Mouse (Mus musculus) myocyte (in vitro differentiated cells): ENCODE results near the gene Nectin3. TPM values are rescaled to one million over a fixed set of nuclear protein-coding genes. Genes with fewer than 3 reads are reported as not detected.

ENCODE experiments used
- H3K27me3 ChIP-seq: one replicate; pipeline ENCODE4 v1.6.1; 2011; ENCODE audit not compliant: control insufficient read depth, insufficient read depth, insufficient read length
- H3K36me3 ChIP-seq: one replicate; pipeline ENCODE4 v1.6.1; 2011; ENCODE audit not compliant: control insufficient read depth, insufficient read depth
- H3K4me2 ChIP-seq: one replicate; pipeline ENCODE4 v1.6.1; 2011; ENCODE audit warnings: low read depth, control low read depth
- H3K4me3 ChIP-seq: one replicate; pipeline ENCODE4 v1.5.1; 2011; ENCODE audit warnings: mild to moderate bottlenecking, control low read depth, moderate library complexity
- H3K79me2 ChIP-seq: one replicate; pipeline ENCODE4 v1.6.1; 2011; ENCODE audit not compliant: control insufficient read depth, insufficient read depth
- H3ac ChIP-seq: one replicate; pipeline ENCODE4 v1.6.1; 2011; ENCODE audit not compliant: control insufficient read depth, insufficient read length
- CEBPB ChIP-seq: IDR thresholded peaks from 2 replicates; pipeline ENCODE4 v1.6.1; 2011; ENCODE audit warnings: mild to moderate bottlenecking, moderate library complexity; ENCODE audit not compliant: poor library complexity, insufficient read depth, severe bottlenecking
- E2F4 ChIP-seq: IDR thresholded peaks from one replicate; pipeline ENCODE4 v1.6.1; 2011; ENCODE audit warnings: mild to moderate bottlenecking, control low read depth, moderate library complexity; ENCODE audit not compliant: insufficient read depth
- MAX ChIP-seq: IDR thresholded peaks from one replicate; pipeline ENCODE4 v1.6.1; 2011; ENCODE audit warnings: low read depth, mild to moderate bottlenecking, control low read depth
- MYOD1 ChIP-seq, 3 experiments: IDR thresholded peaks; one replicate each; pipeline ENCODE4 v1.6.1; 2011; ENCODE audit warnings: control low read depth in 2 of 3, low read depth in 2 of 3, mild to moderate bottlenecking in 2 of 3, moderate library complexity in 1 of 3; ENCODE audit not compliant: insufficient read length in 2 of 3, control insufficient read depth in 1 of 3
- MYOG ChIP-seq, 3 experiments: IDR thresholded peaks; one replicate each; pipeline ENCODE4 v1.6.1; 2011; ENCODE audit warnings: control low read depth in 2 of 3, low read depth in 2 of 3, mild to moderate bottlenecking in 2 of 3; ENCODE audit not compliant: insufficient read length in 2 of 3, control insufficient read depth in 1 of 3, insufficient read depth in 1 of 3
- POLR2A ChIP-seq: IDR thresholded peaks from one replicate; pipeline ENCODE4 v1.6.1; 2011; ENCODE audit warnings: low read depth, mild to moderate bottlenecking, control low read depth, moderate library complexity; ENCODE audit not compliant: insufficient read length
- POLR2AphosphoS2 ChIP-seq: IDR thresholded peaks from one replicate; pipeline ENCODE4 v1.6.1; 2011; ENCODE audit warnings: low read depth, control low read depth; ENCODE audit not compliant: insufficient read length
- REST ChIP-seq: IDR thresholded peaks from one replicate; pipeline ENCODE4 v1.6.1; 2011; ENCODE audit warnings: mild to moderate bottlenecking, control low read depth, moderate library complexity; ENCODE audit not compliant: insufficient read depth, insufficient read length
- SRF ChIP-seq: IDR thresholded peaks from one replicate; pipeline ENCODE4 v1.6.1; 2011; ENCODE audit warnings: low read depth; ENCODE audit not compliant: control insufficient read depth, insufficient read length
- TCF12 ChIP-seq: IDR thresholded peaks from one replicate; pipeline ENCODE4 v1.6.1; 2011; ENCODE audit warnings: mild to moderate bottlenecking, control low read depth; ENCODE audit not compliant: poor library complexity, insufficient read depth, severe bottlenecking
- TCF3 ChIP-seq: IDR thresholded peaks from one replicate; pipeline ENCODE4 v1.6.1; 2011; ENCODE audit warnings: low read depth, control low read depth; ENCODE audit not compliant: insufficient read length
- USF1 ChIP-seq: IDR thresholded peaks from one replicate; pipeline ENCODE4 v1.6.1; 2011; ENCODE audit warnings: low read depth, mild to moderate bottlenecking, control low read depth, moderate library complexity
- polyA plus RNA-seq: library from polyadenylated mRNA; unstranded; fragments of >200 nt; fragmentation: generic; extraction: Trizol; gene quantifications from one replicate; pipeline ENCODE4 v1.2.1, GENCODE M21; 2012; ENCODE audit warnings: missing spikeins

The Nectin3 gene
- 8.1 TPM for polyA plus RNA-seq

DNA sequence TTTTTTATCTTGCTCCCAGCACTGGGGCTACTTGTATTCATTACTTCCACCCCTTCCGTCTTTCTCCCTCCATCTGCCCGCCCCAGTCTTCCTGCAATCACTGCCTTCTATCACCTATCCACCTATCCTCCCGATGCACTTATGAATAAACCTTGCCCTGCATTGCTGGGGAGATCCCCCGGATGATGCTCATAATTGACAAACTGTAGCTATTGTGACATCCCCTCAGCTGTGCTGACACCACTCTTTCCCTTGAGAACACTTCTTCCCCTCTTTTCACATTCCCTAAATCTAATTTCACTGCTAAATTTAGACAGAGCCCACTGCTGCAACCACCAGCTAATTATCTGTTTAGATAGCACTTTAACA, at the start of gene Nectin3:
TSS of gene Nectin3 (minus strand) at position 105 of the 369 bp plus-strand sequence.
- H3K79me2 ChIP-seq = peaks cover 27% of the 10 kb centered on the region
- peak within 1 kb of the TSS; percentile 99 for H3K4me2 ChIP-seq
- no peak for TF ChIP-seq REST
- TF ChIP-seq MYOD1 (IDR thresholded peaks at IDR 0.05; ENCODE audit: control insufficient read depth in 1 of 3, insufficient read length in 2 of 3, low read depth in 2 of 3) = no peak
- no peak for TF ChIP-seq TCF3
- TF ChIP-seq POLR2A = no peak
- TF ChIP-seq MYOG (IDR thresholded peaks at IDR 0.05; ENCODE audit: control insufficient read depth in 1 of 3, insufficient read depth in 1 of 3, insufficient read length in 2 of 3, low read depth in 2 of 3) = no peak
- TF ChIP-seq TCF12 = no peak
- TF ChIP-seq POLR2AphosphoS2 = no peak
- TF ChIP-seq MAX = no peak
- no peak for TF ChIP-seq USF1
- H3ac ChIP-seq = no peak within 1 kb of the TSS
- no peaks in the 10 kb centered on the region for H3K36me3 ChIP-seq
- peak within 1 kb of the TSS; percentile 43 for H3K4me3 ChIP-seq
- no peaks in the 10 kb centered on the region for H3K27me3 ChIP-seq

- H3K4me2 ChIP-seq = no peak overlapping the region
- H3K4me3 ChIP-seq = no peak overlapping the region
- H3K27me3 ChIP-seq = no peaks in the 10 kb centered on the region
- no peaks in the 10 kb centered on the region for H3K36me3 ChIP-seq
- TF ChIP-seq TCF12 = no peak
- no peak for TF ChIP-seq TCF3
- TF ChIP-seq MAX = no peak
- no peak for TF ChIP-seq POLR2A
- TF ChIP-seq MYOD1 (IDR thresholded peaks at IDR 0.05; ENCODE audit: control insufficient read depth in 1 of 3, insufficient read length in 2 of 3, low read depth in 2 of 3) = no peak
- no peak for TF ChIP-seq REST
- no peak for TF ChIP-seq CEBPB
- no peak for TF ChIP-seq E2F4
- TF ChIP-seq USF1 = no peak
- no peak for TF ChIP-seq SRF
- TF ChIP-seq POLR2AphosphoS2 = no peak
- no peak for TF ChIP-seq MYOG (IDR thresholded peaks at IDR 0.05; ENCODE audit: control insufficient read depth in 1 of 3, insufficient read depth in 1 of 3, insufficient read length in 2 of 3, low read depth in 2 of 3)
- H3ac ChIP-seq = no peak overlapping the region
- H3K79me2 ChIP-seq = no peaks in the 10 kb centered on the region
Measured at GRCm38 (mm10) chr16:46538092-46538491, 39.8 kb upstream of the Nectin3 start.

DNA sequence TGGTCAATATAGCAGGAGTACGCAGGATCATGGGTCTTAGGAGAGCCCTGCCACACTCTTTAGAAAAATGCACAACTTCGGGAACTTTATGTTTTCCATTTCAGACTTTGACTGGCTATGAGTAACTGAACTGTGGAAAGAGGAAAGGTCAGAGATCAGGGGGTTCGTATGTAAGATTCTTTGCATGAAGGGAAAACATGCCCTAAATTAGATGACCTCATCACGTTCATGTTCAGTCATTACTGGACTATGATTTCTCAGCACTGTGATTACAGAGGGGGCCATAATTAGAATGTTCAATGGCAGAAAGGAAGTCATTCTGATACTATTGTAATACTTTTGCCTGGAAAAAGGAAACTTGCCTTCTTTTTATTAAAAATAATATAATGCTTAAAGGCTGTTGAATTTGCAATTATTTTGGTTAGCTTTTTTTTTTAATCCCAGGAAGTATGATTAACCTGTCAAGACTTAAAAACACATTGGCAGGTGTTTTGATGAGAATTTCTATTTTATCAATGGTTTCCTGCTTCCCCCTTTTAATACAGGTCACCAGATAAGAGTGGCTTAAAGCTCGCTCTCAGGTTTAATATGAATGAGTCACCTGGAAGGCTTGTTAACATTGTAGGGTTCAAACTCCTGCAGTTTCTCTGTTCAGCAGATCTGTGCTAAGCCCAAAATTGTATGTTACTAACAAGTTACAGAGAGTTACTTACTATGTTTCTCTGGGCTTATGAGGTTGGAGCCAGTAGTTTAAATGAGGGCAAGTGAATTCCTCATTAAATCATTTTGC, 34.3 kb upstream of the Nectin3 start:
- no peaks in the 10 kb centered on the region for H3K79me2 ChIP-seq
- H3K4me2 ChIP-seq = no peak overlapping the region
- no peak for TF ChIP-seq MYOD1 (IDR thresholded peaks at IDR 0.05; ENCODE audit: control insufficient read depth in 1 of 3, insufficient read length in 2 of 3, low read depth in 2 of 3)
- H3K27me3 ChIP-seq = no peaks in the 10 kb centered on the region
- no peaks in the 10 kb centered on the region for H3K36me3 ChIP-seq
- no peak overlapping the region for H3K4me3 ChIP-seq
- no peak overlapping the region for H3ac ChIP-seq

GRCm38 (mm10) chr16:46531023-46531422, 32.7 kb upstream of the Nectin3 start:
- no peak for TF ChIP-seq REST
- no peak for TF ChIP-seq SRF
- TF ChIP-seq USF1 = no peak
- TF ChIP-seq MAX = no peak
- no peak for TF ChIP-seq MYOG (IDR thresholded peaks at IDR 0.05; ENCODE audit: control insufficient read depth in 1 of 3, insufficient read depth in 1 of 3, insufficient read length in 2 of 3, low read depth in 2 of 3)
- no peak for TF ChIP-seq POLR2AphosphoS2
- no peak for TF ChIP-seq POLR2A
- no peak for TF ChIP-seq E2F4
- no peak for TF ChIP-seq CEBPB
- TF ChIP-seq MYOD1 (IDR thresholded peaks at IDR 0.05; ENCODE audit: control insufficient read depth in 1 of 3, insufficient read length in 2 of 3, low read depth in 2 of 3) = no peak
- no peak for TF ChIP-seq TCF12
- TF ChIP-seq TCF3 = no peak
- H3K36me3 ChIP-seq = no peaks in the 10 kb centered on the region
- H3ac ChIP-seq = no peak overlapping the region
- no peak overlapping the region for H3K4me2 ChIP-seq
- H3K27me3 ChIP-seq = no peaks in the 10 kb centered on the region
- H3K4me3 ChIP-seq = no peak overlapping the region
- H3K79me2 ChIP-seq = no peaks in the 10 kb centered on the region

DNA sequence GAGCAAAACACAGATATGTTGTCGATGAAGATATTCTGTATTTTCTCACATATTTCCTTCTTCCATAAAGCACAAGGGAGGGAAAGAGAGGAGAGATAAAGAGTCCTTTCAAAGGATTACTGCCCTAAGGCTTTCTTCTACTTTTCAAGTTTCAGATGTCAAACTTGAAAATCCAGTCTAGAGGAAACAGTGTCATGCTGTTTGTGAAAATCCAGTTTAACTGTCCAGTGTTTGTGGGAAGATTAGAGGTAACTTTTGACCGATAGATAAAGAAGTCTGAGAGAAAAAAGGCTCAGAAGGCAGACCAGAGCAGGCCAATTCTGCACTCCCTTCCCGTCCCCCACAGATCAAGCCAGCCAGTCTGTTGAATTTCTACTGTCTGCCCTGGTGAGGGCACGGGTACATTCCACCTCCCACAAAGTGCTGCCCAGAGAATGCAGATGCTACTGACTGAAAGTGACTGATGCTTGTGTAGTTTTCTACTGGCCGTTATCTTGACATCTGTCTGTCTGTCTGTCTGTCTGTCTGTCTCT, 22.6 kb upstream of the Nectin3 start:
- no peak overlapping the region for H3ac ChIP-seq
- no peaks in the 10 kb centered on the region for H3K36me3 ChIP-seq
- TF ChIP-seq MYOD1 (IDR thresholded peaks at IDR 0.05; ENCODE audit: control insufficient read depth in 1 of 3, insufficient read length in 2 of 3, low read depth in 2 of 3) = no peak
- TF ChIP-seq MYOG (IDR thresholded peaks at IDR 0.05; ENCODE audit: control insufficient read depth in 1 of 3, insufficient read depth in 1 of 3, insufficient read length in 2 of 3, low read depth in 2 of 3) = no peak
- TF ChIP-seq POLR2AphosphoS2 = no peak
- TF ChIP-seq MAX = no peak
- no peak for TF ChIP-seq TCF12
- TF ChIP-seq TCF3 = no peak
- TF ChIP-seq POLR2A = no peak
- no peak for TF ChIP-seq USF1
- no peak for TF ChIP-seq E2F4
- TF ChIP-seq CEBPB = no peak
- H3K27me3 ChIP-seq = no peaks in the 10 kb centered on the region
- no peak overlapping the region for H3K4me2 ChIP-seq
- no peaks in the 10 kb centered on the region for H3K79me2 ChIP-seq
- no peak overlapping the region for H3K4me3 ChIP-seq
